Mouse (Mus musculus) MEL (cell line): ENCODE results near the gene Card11. TPM values are rescaled to one million over a fixed set of nuclear protein-coding genes. Genes with fewer than 3 reads are reported as not detected.

Experiments
- DNase-seq: peaks from one replicate; pipeline ENCODE4 v3.0.0; 2011; ENCODE audit warnings: low read depth, low spot score
- H3K27ac ChIP-seq: 2 replicates; pipeline ENCODE4 v1.5.1; 2012; ENCODE audit warnings: low read depth, mild to moderate bottlenecking, control low read depth, low read length, moderate library complexity; ENCODE audit not compliant: control insufficient read depth
- H3K27me3 ChIP-seq, 2 experiments: fragments of 150-350 bp in 1 of 2; sonication (generic) in 1 of 2; 2 replicates each; pipeline ENCODE4 v1.6.1; 2012; ENCODE audit warnings: low read length in 2 of 2, mild to moderate bottlenecking in 2 of 2, improper control_type of control experiment in 1 of 2, moderate library complexity in 1 of 2; ENCODE audit not compliant: insufficient read depth in 2 of 2, control insufficient read depth in 1 of 2
- H3K36me3 ChIP-seq, 2 experiments: 2 replicates each; pipeline ENCODE4 v1.6.1; 2012 to 2014; ENCODE audit warnings: low read length in 2 of 2, improper control_type of control experiment in 1 of 2, inconsistent platforms in 1 of 2, mild to moderate bottlenecking in 1 of 2; ENCODE audit not compliant: insufficient read depth in 2 of 2, control insufficient read depth in 1 of 2
- H3K4me1 ChIP-seq, 2 experiments: fragments of 150-350 bp in 1 of 2; sonication (generic) in 1 of 2; 2 replicates each; pipeline ENCODE4 v1.6.1; 2012; ENCODE audit warnings: low read length in 2 of 2, improper control_type of control experiment in 1 of 2, mild to moderate bottlenecking in 1 of 2; ENCODE audit not compliant: insufficient read depth in 2 of 2, control insufficient read depth in 1 of 2
- H3K4me3 ChIP-seq, 2 experiments: fragments of 150-350 bp in 1 of 2; sonication (generic) in 1 of 2; 2 replicates each; pipeline ENCODE4 v1.5.1; 2012; ENCODE audit warnings: low read depth in 2 of 2, low read length in 2 of 2, mild to moderate bottlenecking in 2 of 2, moderate library complexity in 2 of 2, control low read depth in 1 of 2, improper control_type of control experiment in 1 of 2; ENCODE audit not compliant: control insufficient read depth in 1 of 2, insufficient read depth in 1 of 2
- H3K79me2 ChIP-seq: 2 replicates; pipeline ENCODE4 v1.6.1; 2012; ENCODE audit warnings: mild to moderate bottlenecking, low read length, moderate library complexity; ENCODE audit not compliant: control insufficient read depth, poor library complexity, insufficient read depth
- H3K9ac ChIP-seq: 2 replicates; pipeline ENCODE4 v1.6.1; 2012; ENCODE audit warnings: low read depth, mild to moderate bottlenecking, control low read depth, low read length, moderate library complexity; ENCODE audit not compliant: control insufficient read depth, poor library complexity, severe bottlenecking
- H3K9me3 ChIP-seq: fragments of 150-350 bp; sonication (generic); replicated peaks from 2 replicates; pipeline ENCODE4 v1.6.1; 2012; ENCODE audit warnings: mild to moderate bottlenecking, low read length, improper control_type of control experiment, moderate library complexity; ENCODE audit not compliant: insufficient read depth
- BHLHE40 ChIP-seq: IDR thresholded peaks from 2 replicates; pipeline ENCODE4 v1.6.1; 2012; ENCODE audit warnings: low read depth, mild to moderate bottlenecking, inconsistent platforms, low read length, improper control_type of control experiment, borderline replicate concordance
- CHD1 ChIP-seq: IDR thresholded peaks from 2 replicates; pipeline ENCODE4 v1.6.1; 2012; ENCODE audit warnings: low read depth, mild to moderate bottlenecking, inconsistent platforms, low read length, improper control_type of control experiment
- CTCF ChIP-seq, 3 experiments: IDR thresholded peaks in 2 of 3; conservative IDR thresholded peaks in 1 of 3; 2 replicates each; pipeline ENCODE4 v1.5.1; 2011 to 2012; ENCODE audit warnings: low read length in 3 of 3, low read depth in 2 of 3, mild to moderate bottlenecking in 2 of 3, improper control_type of control experiment in 1 of 3, inconsistent platforms in 1 of 3, mixed read lengths in 1 of 3, moderate library complexity in 1 of 3; ENCODE audit not compliant: control insufficient read depth in 1 of 3, insufficient read depth in 1 of 3, poor library complexity in 1 of 3, severe bottlenecking in 1 of 3
- ETS1 ChIP-seq: IDR thresholded peaks from 2 replicates; pipeline ENCODE4 v1.6.1; 2012; ENCODE audit warnings: low read depth, mild to moderate bottlenecking, inconsistent platforms, low read length, improper control_type of control experiment, moderate library complexity
- GABPA ChIP-seq: IDR thresholded peaks from 2 replicates; pipeline ENCODE4 v1.6.1; 2012; ENCODE audit warnings: low read depth, mild to moderate bottlenecking, inconsistent platforms, low read length, improper control_type of control experiment, moderate library complexity
- GATA1 ChIP-seq: IDR thresholded peaks from 2 replicates; pipeline ENCODE4 v1.6.1; 2011; ENCODE audit warnings: low read depth, low read length, improper control_type of control experiment
- HCFC1 ChIP-seq: IDR thresholded peaks from 2 replicates; pipeline ENCODE4 v1.6.1; 2012; ENCODE audit warnings: low read depth, mild to moderate bottlenecking, inconsistent platforms, low read length, improper control_type of control experiment, moderate library complexity
- MAX ChIP-seq: IDR thresholded peaks from 2 replicates; pipeline ENCODE4 v1.6.1; 2011; ENCODE audit warnings: low read length, improper control_type of control experiment
- MAZ ChIP-seq: IDR thresholded peaks from 2 replicates; pipeline ENCODE4 v1.6.1; 2012; ENCODE audit warnings: low read depth, mild to moderate bottlenecking, inconsistent platforms, low read length, improper control_type of control experiment
- MYB ChIP-seq: IDR thresholded peaks from 2 replicates; pipeline ENCODE4 v1.6.1; 2011; ENCODE audit warnings: mild to moderate bottlenecking, low read depth, low read length, improper control_type of control experiment
- POLR2AphosphoS5 ChIP-seq: IDR thresholded peaks from 2 replicates; pipeline ENCODE4 v1.6.1; 2012; ENCODE audit warnings: low read depth, borderline replicate concordance, mild to moderate bottlenecking, inconsistent platforms, low read length, moderate library complexity, mixed read lengths
- RAD21 ChIP-seq: IDR thresholded peaks from 2 replicates; pipeline ENCODE4 v1.6.1; 2011; ENCODE audit warnings: mild to moderate bottlenecking, low read depth, low read length, improper control_type of control experiment
- RCOR1 ChIP-seq: IDR thresholded peaks from 2 replicates; pipeline ENCODE4 v1.6.1; 2012; ENCODE audit warnings: low read depth, mild to moderate bottlenecking, inconsistent platforms, low read length, improper control_type of control experiment
- TCF12 ChIP-seq: IDR thresholded peaks from 2 replicates; pipeline ENCODE4 v1.6.1; 2014; ENCODE audit warnings: low read depth, mild to moderate bottlenecking, inconsistent platforms, low read length, improper control_type of control experiment, moderate library complexity
- USF1 ChIP-seq: IDR thresholded peaks from 2 replicates; pipeline ENCODE4 v1.6.1; 2014; ENCODE audit warnings: low read depth, mild to moderate bottlenecking, inconsistent platforms, low read length, improper control_type of control experiment, moderate library complexity
- USF2 ChIP-seq, 2 experiments: IDR thresholded peaks; 2 replicates each; pipeline ENCODE4 v1.6.1; 2011 to 2012; ENCODE audit warnings: improper control_type of control experiment in 2 of 2, low read length in 2 of 2, borderline replicate concordance in 1 of 2, inconsistent platforms in 1 of 2, low read depth in 1 of 2, mild to moderate bottlenecking in 1 of 2; ENCODE audit not compliant: insufficient read depth in 1 of 2
- polyA plus RNA-seq, 2 experiments: library from polyadenylated mRNA; stranded (reverse) in 1 of 2; unstranded in 1 of 2; fragments of >175 nt in 1 of 2; fragments of >200 nt in 1 of 2; gene quantifications; 2 replicates each; pipeline versions ENCODE4 v1.2.1 to v1.2.4; 2012; ENCODE audit warnings: low replicate concordance in 2 of 2, low read depth in 1 of 2; ENCODE audit not compliant: insufficient read length in 2 of 2, insufficient read depth in 1 of 2, missing spikeins in 1 of 2
- total RNA-seq: library from RNA; depleted of rRNA; stranded (reverse); fragments of 300-350 nt; gene quantifications from 2 replicates; pipeline ENCODE4 v1.2.3, GENCODE M21; 2012

The Card11 gene
- total and polyA plus RNA-seq, 3 experiments = not detected

DNA sequence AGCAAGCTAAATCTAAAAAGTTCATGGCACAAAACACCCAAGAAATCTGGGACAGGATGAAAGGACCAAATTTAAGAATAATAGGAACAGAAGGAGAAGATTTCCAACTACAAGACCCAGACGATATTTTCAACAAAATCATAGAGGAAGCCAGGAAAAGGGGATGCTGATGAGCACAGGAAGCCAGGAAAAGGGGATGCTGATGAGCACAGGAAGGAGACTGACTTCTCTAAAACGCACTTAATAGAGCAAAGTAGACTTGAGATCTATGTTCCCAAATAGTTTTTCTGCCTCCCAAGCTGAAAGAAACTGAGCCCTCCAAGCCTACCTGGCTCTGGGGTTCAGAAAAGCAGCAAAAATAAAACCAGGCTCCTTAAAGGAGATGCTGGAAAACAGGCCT, 173.0 kb downstream of the Card11 start:
- no peak for DNase-seq
- TF ChIP-seq BHLHE40 = no peak
- no peak for TF ChIP-seq GATA1
- TF ChIP-seq ETS1 = no peak
- TF ChIP-seq USF1 = no peak
- Histone ChIP-seq H3K36me3 (peaks cover 0 to 32% of the 10 kb centered on the region in 2 experiments; a peak in 2 of 4 replicates), H3K27me3 (no peaks in the 10 kb centered on the region), H3K27ac (no peak overlapping the region), H3K4me3 (no peak overlapping the region), H3K9me3 (no peaks in the 10 kb centered on the region), H3K79me2 (peaks cover 20% of the 10 kb centered on the region), H3K4me1 (peaks cover 18 to 39% of the 10 kb centered on the region in 2 experiments), H3K9ac (no peak overlapping the region)

DNA sequence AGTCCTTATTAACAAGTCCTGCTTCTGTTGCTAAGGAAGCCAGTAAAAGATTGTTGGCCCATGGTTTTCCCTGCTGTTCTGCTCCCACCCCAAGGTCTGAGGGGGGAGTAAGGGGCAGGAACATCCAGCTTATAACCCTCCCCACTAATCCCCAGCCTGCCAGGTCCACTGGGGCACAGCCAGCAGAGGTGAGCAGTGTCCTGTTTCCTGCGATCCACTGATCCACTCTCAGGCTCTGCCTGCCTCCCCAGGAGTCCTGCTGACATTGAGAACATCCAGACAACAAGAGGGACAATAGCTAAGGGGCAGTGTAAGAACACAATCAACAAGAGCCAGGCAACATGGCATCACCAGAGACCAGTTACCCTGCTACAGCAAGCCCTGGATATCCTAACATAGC, 173.6 kb downstream of the Card11 start:
- no peak for DNase-seq
- no peak for TF ChIP-seq CTCF (IDR thresholded peaks at IDR 0.05 in 2 of 3, conservative IDR thresholded peaks at IDR 0.05 in 1 of 3; ENCODE audit: control insufficient read depth in 1 of 3, insufficient read depth in 1 of 3, low read depth in 2 of 3, low read length in 3 of 3, poor library complexity in 1 of 3, severe bottlenecking in 1 of 3)
- TF ChIP-seq ETS1 = no peak
- no peak for TF ChIP-seq GATA1
- no peak for TF ChIP-seq MYB
- TF ChIP-seq RAD21 = no peak
- no peak for TF ChIP-seq POLR2AphosphoS5
- no peak for TF ChIP-seq RCOR1
- TF ChIP-seq TCF12 = no peak
- TF ChIP-seq BHLHE40 = no peak
- TF ChIP-seq CHD1 = no peak
- no peaks in the 10 kb centered on the region for H3K9me3 ChIP-seq
- no peak overlapping the region for H3K4me3 ChIP-seq
- H3K9ac ChIP-seq = no peak overlapping the region
- H3K27ac ChIP-seq = no peak overlapping the region
- H3K4me1 ChIP-seq = peaks cover 18 to 38% of the 10 kb centered on the region in 2 experiments
- peaks cover 0 to 30% of the 10 kb centered on the region in 2 experiments; a peak in 2 of 4 replicates for H3K36me3 ChIP-seq
- peaks cover 21% of the 10 kb centered on the region for H3K79me2 ChIP-seq
- no peaks in the 10 kb centered on the region for H3K27me3 ChIP-seq

DNA sequence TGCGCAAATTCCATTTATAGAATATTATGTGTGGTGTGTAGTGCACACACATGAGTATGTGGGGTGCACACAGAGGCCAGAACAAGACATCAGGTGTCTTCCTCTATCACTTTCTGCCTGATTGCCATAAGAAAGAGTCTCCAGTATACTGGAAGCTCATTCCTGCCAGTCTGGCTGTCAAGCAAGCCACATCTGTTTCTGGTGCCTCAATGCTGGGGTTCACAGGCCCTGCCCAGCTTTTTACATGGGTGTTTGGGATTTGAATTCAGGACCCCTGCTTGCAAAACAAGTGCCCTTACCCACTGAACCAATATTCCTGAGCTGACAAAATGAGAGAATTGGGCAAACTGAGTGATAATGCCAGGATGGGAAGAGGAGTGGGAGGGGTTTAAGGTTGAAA, 174.3 kb downstream of the Card11 start:
- no peaks in the 10 kb centered on the region for H3K9me3 ChIP-seq
- TF ChIP-seq HCFC1 = no peak
- no peak for TF ChIP-seq USF2 (IDR thresholded peaks at IDR 0.05; ENCODE audit: borderline replicate concordance in 1 of 2, insufficient read depth in 1 of 2, low read depth in 1 of 2, low read length in 2 of 2)
- TF ChIP-seq MAX = no peak
- TF ChIP-seq GABPA = no peak
- no peak for TF ChIP-seq MAZ
- TF ChIP-seq CTCF (IDR thresholded peaks at IDR 0.05 in 2 of 3, conservative IDR thresholded peaks at IDR 0.05 in 1 of 3; ENCODE audit: control insufficient read depth in 1 of 3, insufficient read depth in 1 of 3, low read depth in 2 of 3, low read length in 3 of 3, poor library complexity in 1 of 3, severe bottlenecking in 1 of 3) = no peak
- H3K4me1 ChIP-seq = peaks cover 15 to 31% of the 10 kb centered on the region in 2 experiments
- H3K27me3 ChIP-seq = no peaks in the 10 kb centered on the region
- no peak for DNase-seq
- no peak overlapping the region for H3K9ac ChIP-seq
- H3K79me2 ChIP-seq = peaks cover 21% of the 10 kb centered on the region
- H3K27ac ChIP-seq = no peak overlapping the region
- peaks cover 0 to 24% of the 10 kb centered on the region in 2 experiments; a peak in 2 of 4 replicates for H3K36me3 ChIP-seq
- no peak overlapping the region for H3K4me3 ChIP-seq
